Mouse (Mus musculus) v-Abl transformed pro-B cells (cell line): ENCODE results near the gene Bank1.

Experiments
- in situ Hi-C, 2 experiments: fragments of 400-800 bp; cut with MboI; formaldehyde crosslinking; loops; one replicate each; pipeline ENCODE4 v1.15.1; 2025; ENCODE audit not compliant: unreplicated experiment in 2 of 2

Bank1 gene

GRCm38 (mm10) chr3:136264969-136265595 is 60.8 kb downstream of the Bank1 start:
- in situ Hi-C loops = no loop called here

DNA sequence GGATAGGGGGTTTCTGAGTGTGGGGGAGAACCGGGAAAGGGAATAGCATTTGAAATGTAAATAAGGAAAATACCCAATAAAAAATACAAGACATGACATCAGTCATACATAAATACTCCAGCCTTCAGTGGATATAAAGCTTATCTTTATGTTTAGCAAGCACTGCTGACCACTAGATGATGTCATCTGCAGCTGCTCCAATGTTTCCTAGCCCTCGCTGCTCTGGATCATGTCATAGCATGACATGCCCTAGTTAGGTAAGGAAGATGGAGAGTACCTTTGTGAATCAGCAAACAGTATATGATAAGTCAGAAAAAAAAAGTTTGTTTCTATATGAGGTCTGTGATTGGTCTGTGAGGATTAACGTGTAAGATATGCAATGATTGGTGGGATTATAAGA is 68.1 kb downstream of the Bank1 start:
- in situ Hi-C loops = no loop called here

- in situ Hi-C loops = loop anchor here (5.0 kb wide), 2 partner anchors 38 to 48 kb away; no protein-coding TSS in a partner anchor
Observed at GRCm38 (mm10) chr3:136254713-136255112, 71.2 kb downstream of the Bank1 start.

GRCm38 (mm10) chr3:136252820-136253219 is 73.0 kb downstream of the Bank1 start:
- in situ Hi-C loops = loop anchor here (5.0 kb wide), 2 partner anchors 39 to 49 kb away; no protein-coding TSS in a partner anchor

DNA sequence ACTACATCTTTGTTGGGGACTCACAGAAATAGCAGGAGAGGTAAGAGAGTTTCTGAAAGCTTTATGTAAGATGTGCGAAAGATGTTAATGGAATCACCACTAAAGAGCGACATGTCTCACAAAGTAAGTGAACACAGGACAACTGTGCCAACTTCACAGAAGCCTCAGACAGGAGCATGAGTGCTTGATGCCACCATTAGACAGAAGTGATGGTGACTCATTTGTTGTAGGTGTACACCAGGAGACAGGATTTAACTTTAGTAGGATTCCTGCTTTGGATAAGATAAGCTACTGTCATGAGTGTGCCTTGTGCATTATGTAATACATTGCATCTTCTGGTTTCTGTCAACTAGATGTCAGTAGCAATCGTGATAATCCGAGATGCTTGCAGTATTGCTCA is 74.3 kb downstream of the Bank1 start:
- in situ Hi-C loops = loop anchor here (5.0 kb wide), 2 partner anchors 41 to 51 kb away; no protein-coding TSS in a partner anchor

DNA sequence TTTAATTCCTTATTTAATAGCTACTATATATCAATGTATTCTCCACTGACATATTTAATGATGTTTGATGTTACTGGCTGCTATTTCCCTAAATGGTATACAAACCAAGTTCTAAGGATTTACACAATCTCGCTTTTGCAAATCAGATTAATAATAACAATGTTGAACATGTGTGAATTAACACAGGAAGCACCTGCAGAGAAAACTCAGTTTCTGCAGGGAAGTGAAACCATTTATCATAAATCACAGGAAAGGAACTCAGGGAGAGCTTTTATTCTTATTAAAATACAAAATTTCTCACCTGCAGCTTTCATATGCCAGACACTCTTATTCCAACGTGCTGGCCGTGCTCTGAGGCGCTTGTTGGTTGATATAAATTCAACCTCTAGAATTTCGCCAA is 78.5 kb downstream of the Bank1 start:
- in situ Hi-C loops = loop anchor here in 1 of 2 experiments (10.0 kb wide), 1 partner anchor 457 kb away; no protein-coding TSS in a partner anchor

DNA sequence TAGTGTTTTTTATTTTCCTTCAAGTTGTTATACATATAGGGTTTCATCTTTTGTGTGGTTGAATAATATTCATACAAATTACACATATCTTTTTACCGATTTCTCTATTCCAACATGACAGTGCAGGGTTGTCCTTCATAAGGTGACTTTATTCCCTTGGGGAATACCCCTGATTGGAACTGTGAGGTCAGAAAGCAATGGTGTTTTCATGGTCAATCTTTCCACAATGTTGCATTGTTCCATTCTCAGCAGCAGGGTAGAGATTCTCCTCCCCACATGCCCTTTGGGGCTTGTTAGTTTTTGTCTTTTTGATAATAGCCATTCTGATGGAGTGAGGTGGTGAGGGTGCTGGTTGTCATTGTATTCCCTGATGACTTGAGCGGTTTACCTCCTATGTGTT is 80.9 kb downstream of the Bank1 start:
- in situ Hi-C loops = loop anchor here in 1 of 2 experiments (10.0 kb wide), 1 partner anchor 460 kb away; no protein-coding TSS in a partner anchor

GRCm38 (mm10) chr3:136238790-136239189 is 87.1 kb downstream of the Bank1 start:
- in situ Hi-C loops = no loop called here

DNA sequence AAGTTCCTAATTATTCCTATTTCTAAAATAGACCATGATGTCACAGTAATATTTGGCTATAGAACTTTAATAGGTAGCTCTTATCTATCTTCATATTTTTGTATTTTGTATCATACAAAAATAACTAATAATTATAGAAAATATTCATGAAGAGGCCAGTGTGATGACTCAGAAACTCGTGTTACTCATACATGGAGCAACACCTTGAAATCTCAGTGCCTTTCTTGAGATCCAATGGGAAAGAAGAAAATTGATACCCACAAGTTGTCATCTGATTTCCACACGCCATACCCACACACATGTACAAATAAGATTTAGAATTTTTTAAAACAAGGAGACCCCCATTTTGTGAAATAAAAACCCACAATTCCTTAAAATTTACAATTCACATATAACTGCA is 92.4 kb downstream of the Bank1 start:
- in situ Hi-C loops = no loop called here

GRCm38 (mm10) chr3:136230602-136231151 is 95.2 kb downstream of the Bank1 start:
- in situ Hi-C loops = no loop called here

- in situ Hi-C loops = loop anchor here (10.0 to 25.0 kb wide), 3 partner anchors 135 to 1573 kb away; partner anchors contain the start of gene Bank1 (in 2 of the 2)
Observed at GRCm38 (mm10) chr3:136189661-136190228, 136.1 kb downstream of the Bank1 start.

DNA sequence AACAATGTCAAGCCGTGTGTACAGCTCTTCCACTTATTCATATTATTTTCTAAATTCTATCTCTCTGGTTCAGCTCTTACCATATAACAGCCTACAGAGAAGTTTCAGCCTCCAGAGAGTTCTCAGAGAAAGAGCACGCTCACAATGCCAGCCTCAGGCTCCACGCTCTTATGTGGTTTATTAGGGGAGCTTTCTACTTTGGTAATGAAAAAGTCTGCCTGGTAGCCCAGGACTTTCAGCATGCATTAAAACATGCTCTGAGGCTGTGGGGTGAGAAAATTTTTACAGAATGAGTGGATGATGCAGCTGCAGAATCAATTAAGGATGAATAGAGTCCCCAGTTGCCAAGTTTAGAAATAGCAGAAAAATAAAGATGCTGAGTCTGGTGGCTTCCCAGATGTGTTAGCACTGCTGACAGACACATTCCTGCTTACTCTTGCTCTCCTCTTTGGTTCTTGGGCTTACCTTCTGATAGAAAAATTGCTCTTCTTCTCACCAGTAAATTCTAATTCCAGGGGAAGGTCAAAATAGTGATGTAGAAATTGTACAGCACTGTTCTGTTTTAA is 139.2 kb downstream of the Bank1 start:
- in situ Hi-C loops = loop anchor here in 1 of 2 experiments (10.0 to 25.0 kb wide), 3 partner anchors 138 to 1576 kb away; partner anchors contain the start of gene Bank1

- in situ Hi-C loops = loop anchor here in 1 of 2 experiments (25.0 kb wide), 1 partner anchor 1216 kb away; no protein-coding TSS in a partner anchor
Observed at GRCm38 (mm10) chr3:136171631-136172030, 154.2 kb downstream of the Bank1 start.

DNA sequence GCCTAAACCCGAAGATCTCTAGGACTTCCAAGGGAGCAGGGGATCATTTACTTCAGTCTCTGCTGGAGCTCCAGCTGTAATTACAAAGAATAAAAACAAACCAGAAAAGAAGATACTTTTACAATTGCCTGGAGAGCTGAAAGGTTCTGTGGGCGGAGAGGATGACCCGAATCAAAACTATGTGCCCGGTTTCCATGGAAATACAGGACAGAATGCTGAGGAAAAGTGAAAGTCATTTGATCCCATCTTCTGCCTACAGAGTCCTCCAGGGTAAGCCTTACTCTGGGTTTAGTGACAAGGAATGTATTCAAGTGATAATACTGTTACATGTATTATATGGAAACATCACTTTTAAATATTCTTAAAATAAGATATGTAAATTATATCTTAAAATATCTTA is 157.8 kb downstream of the Bank1 start:
- in situ Hi-C loops = loop anchor here in 1 of 2 experiments (25.0 kb wide), 1 partner anchor 1219 kb away; no protein-coding TSS in a partner anchor

DNA sequence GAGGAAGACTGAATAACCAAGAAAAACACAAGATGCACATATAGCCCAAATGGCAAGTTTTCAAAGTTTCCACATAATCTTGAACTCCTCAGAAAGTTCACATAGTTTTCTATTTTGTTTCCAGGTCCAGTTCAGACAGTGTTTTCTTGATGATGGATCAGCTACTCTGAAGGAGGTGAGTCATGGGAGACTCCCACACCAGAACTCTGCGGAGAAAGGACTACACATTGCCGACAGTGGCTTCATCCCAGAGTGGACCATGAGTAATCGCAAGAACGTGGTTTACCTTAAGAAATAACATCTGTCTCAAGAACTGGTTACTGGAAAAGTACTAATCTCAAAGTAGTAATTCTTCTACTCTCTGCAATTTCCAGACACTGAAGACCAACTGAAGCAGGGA is 159.2 kb downstream of the Bank1 start:
- in situ Hi-C loops = loop anchor here in 1 of 2 experiments (25.0 kb wide), 1 partner anchor 1221 kb away; no protein-coding TSS in a partner anchor

DNA sequence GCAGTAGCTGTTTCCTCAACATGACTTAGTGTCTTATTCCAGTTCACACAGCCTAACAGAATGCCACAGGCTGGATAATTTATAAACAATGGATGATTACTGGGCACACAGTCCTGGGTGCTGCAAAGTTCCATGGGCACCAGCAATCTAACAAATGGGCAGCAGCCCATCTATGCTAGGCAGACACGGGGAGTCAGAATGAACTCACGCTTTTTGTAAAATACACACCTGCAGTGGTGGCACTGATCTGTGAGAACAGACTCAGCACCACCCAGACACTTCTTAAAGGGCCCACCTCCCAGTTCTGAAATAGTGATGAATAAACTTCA is 159.9 kb downstream of the Bank1 start:
- in situ Hi-C loops = loop anchor here in 1 of 2 experiments (25.0 kb wide), 1 partner anchor 1221 kb away; no protein-coding TSS in a partner anchor

GRCm38 (mm10) chr3:136165167-136166032 is 160.5 kb downstream of the Bank1 start:
- in situ Hi-C loops = loop anchor here in 1 of 2 experiments (25.0 kb wide), 1 partner anchor 1222 kb away; no protein-coding TSS in a partner anchor

- in situ Hi-C loops = loop anchor here in 1 of 2 experiments (25.0 kb wide), 1 partner anchor 1229 kb away; no protein-coding TSS in a partner anchor
Observed at GRCm38 (mm10) chr3:136158059-136158458, 167.8 kb downstream of the Bank1 start.

DNA sequence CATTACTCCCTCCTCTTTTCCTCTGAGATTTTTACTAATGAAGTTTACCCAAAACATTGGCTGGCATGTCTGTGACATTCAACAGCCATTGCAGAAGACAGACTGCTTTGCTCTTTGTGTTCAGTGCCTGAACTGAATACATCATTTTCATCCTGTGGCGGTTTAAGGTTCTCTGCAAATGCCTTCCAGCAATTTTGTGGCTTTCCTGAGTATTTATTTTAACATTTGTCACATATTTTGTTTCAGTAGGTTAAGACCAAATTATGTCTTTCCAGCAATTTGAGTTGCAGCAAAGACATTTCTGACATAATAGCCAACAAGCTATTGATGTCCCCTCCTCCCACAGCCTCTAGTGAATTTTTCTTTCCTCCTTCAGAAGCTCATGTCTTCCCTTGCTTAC is 170.3 kb downstream of the Bank1 start:
- in situ Hi-C loops = loop anchor here in 1 of 2 experiments (25.0 kb wide), 1 partner anchor 1232 kb away; no protein-coding TSS in a partner anchor

DNA sequence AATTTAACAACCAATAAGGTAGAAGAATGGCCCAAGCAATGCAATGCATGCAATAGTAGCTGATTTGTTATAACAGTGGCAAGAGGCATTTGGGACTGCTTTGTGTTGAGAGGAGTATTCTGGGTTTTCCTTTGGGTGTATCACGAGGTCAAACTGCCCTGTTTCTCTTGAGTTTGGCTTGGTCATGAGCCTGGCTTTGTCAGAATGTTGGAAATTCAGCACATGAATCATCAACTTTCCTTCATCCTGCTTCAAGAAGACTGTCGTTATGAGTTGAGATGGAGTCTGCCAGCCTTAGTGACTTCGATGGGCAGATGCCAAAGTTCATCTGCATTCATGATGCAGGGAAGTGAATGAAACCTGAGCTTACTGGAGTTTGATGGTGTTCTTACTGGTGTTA is 175.0 kb downstream of the Bank1 start:
- in situ Hi-C loops = loop anchor here in 1 of 2 experiments (25.0 kb wide), 1 partner anchor 1236 kb away; no protein-coding TSS in a partner anchor
